Mouse (Mus musculus) hindbrain, embryonic 15.5 days (tissue): ENCODE measurements around the gene Mbd4. TPM values are rescaled to one million over a fixed set of nuclear protein-coding genes. Genes with fewer than 3 reads are reported as not detected.
A peak's percentile ranks its signal among the peaks of the same experiment; 100 is the strongest.

Source experiments
- ATAC-seq: fragments of 200-750 bp; cut with Nextera tagmentation; 2 replicates; pipeline ENCODE4 v1.8.0; 2017; ENCODE audit warnings: low read depth, moderate number of reproducible peaks, moderate TSS enrichment; ENCODE audit not compliant: low FRiP score
- H3K27ac ChIP-seq: fragments of 300-500 bp; sonication (generic); replicated peaks from 2 replicates; pipeline ENCODE4 v1.5.1; 2015; ENCODE audit warnings: mild to moderate bottlenecking, inconsistent platforms
- H3K27me3 ChIP-seq: fragments of 300-500 bp; sonication (generic); 2 replicates; pipeline ENCODE4 v1.6.1; 2015; ENCODE audit warnings: control low read depth, inconsistent platforms
- H3K36me3 ChIP-seq: fragments of 300-500 bp; sonication (generic); 2 replicates; pipeline ENCODE4 v1.6.1; 2015; ENCODE audit warnings: control low read depth, inconsistent platforms
- H3K4me1 ChIP-seq: fragments of 300-500 bp; sonication (generic); replicated peaks from 2 replicates; pipeline ENCODE4 v1.6.1; 2015; ENCODE audit warnings: control low read depth, inconsistent platforms
- H3K4me2 ChIP-seq: fragments of 300-500 bp; sonication (generic); 2 replicates; pipeline ENCODE4 v1.6.1; 2015; ENCODE audit warnings: moderate library complexity, mild to moderate bottlenecking, inconsistent platforms
- H3K4me3 ChIP-seq: fragments of 300-500 bp; sonication (generic); 2 replicates; pipeline ENCODE4 v1.5.1; 2015; ENCODE audit warnings: mild to moderate bottlenecking, inconsistent platforms
- H3K9ac ChIP-seq: fragments of 300-500 bp; sonication (generic); 2 replicates; pipeline ENCODE4 v1.6.1; 2015; ENCODE audit warnings: inconsistent platforms
- H3K9me3 ChIP-seq: fragments of 300-500 bp; sonication (generic); 2 replicates; pipeline ENCODE4 v1.6.1; 2016; ENCODE audit warnings: control low read depth, inconsistent platforms
- WGBS: fragments of 180-500 bp; shearing (Covaris S2); methylation state at CpG from one replicate; pipeline ENCODE4 v1.1.7; 2015; 5-methylcytosine and 5-hydroxymethylcytosine counted together
- polyA plus RNA-seq: library from polyadenylated mRNA; unstranded; fragments of >200 nt; fragmentation: Nextera tagmentation; extraction: Ambion mirVana; gene quantifications from 2 replicates; pipeline ENCODE4 v1.2.1, GENCODE M21; 2015

Mbd4 gene
- polyA plus RNA-seq, 1 experiment from 2014 or later, result 10.9 TPM

DNA sequence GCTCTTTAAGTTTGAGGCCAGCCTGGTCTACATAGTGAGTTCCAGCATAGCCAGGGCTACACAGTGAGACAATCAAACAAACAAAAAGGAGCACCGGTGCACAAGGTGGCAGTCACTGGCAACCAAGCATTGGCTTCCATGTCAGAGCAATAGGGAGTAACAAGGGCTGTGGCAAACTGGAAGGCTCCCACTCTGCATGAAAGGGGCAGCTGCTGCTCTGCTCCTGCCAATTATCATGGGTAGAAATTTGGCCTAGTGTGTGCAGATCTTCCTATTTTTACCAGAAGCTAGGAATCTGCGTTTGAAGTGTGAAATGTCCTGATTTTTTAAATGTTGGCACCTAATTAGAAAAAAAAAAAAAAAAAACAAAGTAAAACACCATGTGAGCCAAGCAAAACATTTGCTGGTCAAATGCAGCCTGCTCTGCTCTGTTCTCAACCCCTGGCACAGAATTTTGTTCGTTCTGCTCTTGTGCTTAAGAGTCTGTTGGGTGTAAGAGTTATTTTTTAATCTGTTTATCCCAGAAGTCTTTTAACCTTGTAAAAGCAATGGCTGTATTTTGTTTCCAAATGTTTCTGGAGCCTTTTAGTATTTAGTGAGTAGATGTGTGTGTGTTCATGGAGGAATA, 2.7 kb upstream of the Mbd4 start:
- Histone ChIP-seq H3K27ac (no peak overlapping the region), H3K27me3 (no peaks in the 10 kb centered on the region), H3K4me3 (no peak overlapping the region), H3K9ac (no peak overlapping the region), H3K4me1 (peaks cover 18% of the 10 kb centered on the region), H3K36me3 (no peaks in the 10 kb centered on the region), H3K9me3 (no peaks in the 10 kb centered on the region), H3K4me2 (no peak overlapping the region)
- ATAC-seq, result no peak
- WGBS, result 82% methylated on average over 3 of the region's 3 CpGs

DNA sequence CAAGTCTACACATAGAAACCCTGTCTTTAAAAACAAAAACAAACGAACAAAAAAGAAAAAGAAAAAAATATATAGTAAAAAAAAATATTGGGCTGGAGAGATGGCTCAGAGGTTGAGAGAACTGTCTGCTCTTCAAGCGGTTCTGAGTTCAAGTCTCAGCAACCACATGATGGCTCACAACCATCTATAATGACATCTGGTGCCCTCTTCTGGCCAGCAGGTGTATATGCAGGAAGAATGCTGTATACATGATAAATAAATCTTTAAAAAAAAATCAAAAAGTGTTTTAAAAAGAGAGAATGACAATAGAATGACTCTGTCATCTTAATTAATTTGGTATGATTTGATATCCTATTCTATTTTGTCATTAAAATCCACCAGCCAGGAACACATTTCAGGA, 1.3 kb upstream of the Mbd4 start:
- Histone ChIP-seq H3K4me3 (no peak overlapping the region), H3K4me1 (peaks cover 18% of the 10 kb centered on the region), H3K9ac (no peak overlapping the region), H3K9me3 (no peaks in the 10 kb centered on the region), H3K27ac (no peak overlapping the region), H3K27me3 (no peaks in the 10 kb centered on the region), H3K4me2 (no peak overlapping the region), H3K36me3 (no peaks in the 10 kb centered on the region)
- no peak for ATAC-seq
- WGBS, result 70% methylated on average over 2 of the region's 2 CpGs

DNA sequence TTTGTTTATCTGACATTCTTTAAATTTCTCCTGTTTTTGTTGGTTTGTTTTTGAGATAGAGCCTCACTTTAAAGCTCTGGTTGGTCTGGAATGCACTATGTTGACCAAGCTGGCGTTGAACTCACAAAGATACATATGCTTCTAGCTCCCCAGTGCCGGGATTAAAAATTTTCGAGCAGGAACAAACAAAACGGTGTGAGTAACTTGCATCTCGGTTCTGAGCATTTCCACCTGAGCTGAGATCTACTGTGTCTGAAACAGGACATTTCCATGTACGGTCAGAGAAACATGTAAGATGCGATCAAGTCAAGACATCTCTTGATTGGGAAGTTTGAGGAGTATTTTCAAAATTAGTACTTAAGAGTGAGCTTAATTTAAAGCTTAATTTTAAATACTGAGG, 814 bp upstream of the Mbd4 start:
- H3K36me3 ChIP-seq, result no peaks in the 10 kb centered on the region
- peak overlapping the region; percentile 80 for H3K4me3 ChIP-seq
- peak overlapping the region; percentile 58 for H3K9ac ChIP-seq
- 46% methylated on average over 7 of the region's 7 CpGs for WGBS
- H3K27ac ChIP-seq, result peak overlapping the region; percentile 84
- peaks cover 18% of the 10 kb centered on the region for H3K4me1 ChIP-seq
- ATAC-seq, result no peak
- no peaks in the 10 kb centered on the region for H3K9me3 ChIP-seq
- H3K4me2 ChIP-seq, result peak overlapping the region; percentile 93
- no peaks in the 10 kb centered on the region for H3K27me3 ChIP-seq

DNA sequence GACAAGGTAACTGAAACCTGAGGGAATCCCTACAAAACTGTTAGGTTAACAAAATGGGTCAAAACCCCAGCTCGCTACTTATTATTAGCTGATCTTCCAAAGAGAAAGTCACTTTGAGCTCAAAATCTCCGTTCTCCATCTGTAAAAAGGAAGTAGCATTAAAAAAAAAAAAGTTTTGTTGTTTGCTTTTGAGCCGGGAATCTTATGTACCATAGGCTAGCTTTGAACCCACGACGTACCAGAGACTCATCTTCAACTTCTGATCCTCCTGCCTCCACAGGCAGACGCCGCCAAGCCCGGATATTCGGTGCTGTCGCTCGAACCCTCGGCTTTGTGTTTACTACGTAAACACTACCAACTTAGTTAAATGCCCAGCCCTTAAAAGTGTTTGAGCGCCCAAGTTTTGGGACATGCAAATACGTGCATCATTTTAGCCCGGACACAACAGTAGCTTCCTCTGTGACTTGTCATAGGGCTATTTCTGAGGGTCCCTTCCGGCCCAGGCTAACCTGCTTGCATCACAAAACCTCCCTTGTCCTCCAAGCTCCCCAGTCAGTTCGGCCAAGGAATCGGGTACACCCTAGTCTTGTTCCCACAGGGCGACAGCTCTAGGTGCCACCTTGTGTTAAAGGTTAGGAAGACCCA, 603 bp downstream of the Mbd4 start:
- H3K4me3 ChIP-seq, result peak overlapping the region; percentile 80
- peak overlapping the region; percentile 84 for H3K27ac ChIP-seq
- peak overlapping the region; percentile 63 for H3K9ac ChIP-seq
- H3K9me3 ChIP-seq, result no peaks in the 10 kb centered on the region
- H3K27me3 ChIP-seq, result no peaks in the 10 kb centered on the region
- peak overlapping the region; percentile 93 for H3K4me2 ChIP-seq
- no peaks in the 10 kb centered on the region for H3K36me3 ChIP-seq
- 6% methylated on average over 20 of the region's 20 CpGs for WGBS
- H3K4me1 ChIP-seq, result peaks cover 18% of the 10 kb centered on the region
- ATAC-seq, result no peak

DNA sequence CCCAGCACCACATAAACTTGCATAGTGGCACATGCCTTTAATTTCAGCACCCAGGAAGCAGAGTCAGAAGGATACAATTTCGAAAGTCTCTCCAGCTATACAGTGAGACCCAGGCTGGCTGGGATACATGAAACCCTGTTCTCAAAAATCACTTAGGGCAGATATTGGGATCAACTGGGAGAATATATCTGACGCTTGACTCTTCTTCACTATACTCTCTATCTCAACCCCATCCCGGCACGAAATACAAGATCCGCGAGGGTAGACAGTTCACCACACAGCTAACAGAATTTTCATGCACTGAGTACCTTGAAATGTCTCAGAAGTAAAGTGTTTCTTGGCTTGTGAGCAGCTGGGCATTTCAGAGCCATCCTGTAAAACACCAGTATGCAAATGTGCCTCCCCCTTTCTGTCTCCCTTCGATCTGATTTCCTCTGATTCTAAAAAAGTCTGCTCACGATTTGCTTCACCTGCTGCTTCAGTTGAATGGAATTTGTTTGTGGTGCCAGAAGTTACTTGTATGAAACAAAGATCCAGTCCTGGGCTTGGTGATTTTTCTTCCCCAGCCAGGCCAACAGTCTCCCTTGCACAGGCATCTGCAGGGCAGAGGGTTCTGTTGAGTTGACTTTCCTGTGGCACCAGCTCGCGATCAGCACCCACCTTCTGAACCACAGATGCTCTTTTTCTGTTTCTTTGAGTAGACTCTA, 4.4 kb downstream of the Mbd4 start:
- no peak for ATAC-seq
- Histone ChIP-seq H3K9ac (no peak overlapping the region), H3K27ac (no peak overlapping the region), H3K27me3 (no peaks in the 10 kb centered on the region), H3K4me1 (peaks cover 14% of the 10 kb centered on the region), H3K36me3 (peaks cover 5% of the 10 kb centered on the region), H3K9me3 (no peaks in the 10 kb centered on the region), H3K4me2 (no peak overlapping the region), H3K4me3 (no peak overlapping the region)
- WGBS, result 90% methylated on average over 10 of the region's 10 CpGs

DNA sequence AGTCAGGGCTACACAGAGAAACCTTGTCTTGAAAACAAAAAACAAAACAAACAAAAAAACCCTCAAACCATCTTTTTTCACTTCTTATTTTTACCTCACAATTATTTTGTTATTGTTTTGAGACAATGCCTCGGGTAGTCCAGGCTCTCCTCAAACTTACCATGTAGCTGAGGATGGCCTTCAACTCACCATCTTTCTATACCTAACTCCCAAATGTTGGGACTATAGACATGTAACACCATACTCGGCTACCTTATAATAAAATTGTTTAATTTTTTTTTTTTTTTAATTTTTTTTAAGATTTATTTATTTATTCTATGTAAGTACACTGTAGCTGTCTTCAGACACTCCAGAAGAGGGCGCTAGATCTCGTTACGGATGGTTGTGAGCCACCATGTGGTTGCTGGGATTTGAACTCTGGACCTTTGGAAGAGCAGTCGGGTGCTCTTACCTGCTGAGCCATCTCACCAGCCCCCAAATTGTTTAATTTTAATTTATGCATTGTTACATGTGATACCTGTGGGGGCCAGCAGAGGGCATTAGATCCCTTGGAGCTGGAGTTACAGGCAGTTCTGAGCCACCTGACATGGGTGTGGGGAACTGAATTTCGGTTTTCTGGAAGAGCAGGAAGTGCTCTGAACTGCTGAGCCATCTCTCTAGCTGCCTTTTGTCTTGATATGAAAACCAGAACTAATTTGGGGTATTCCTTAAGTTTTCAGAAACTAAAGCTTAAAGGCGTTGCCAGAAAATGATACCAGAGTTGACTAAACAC, 6.3 kb downstream of the Mbd4 start:
- no peaks in the 10 kb centered on the region for H3K27me3 ChIP-seq
- peaks cover 2% of the 10 kb centered on the region; the same call in 1 of the 2 replicates for H3K4me1 ChIP-seq
- H3K27ac ChIP-seq, result 0 out of 2 replicates have a peak overlapping the region, but pooled peaks have one; percentile 3
- H3K4me3 ChIP-seq, result no peak overlapping the region
- WGBS, result 39% methylated on average over 8 of the region's 8 CpGs
- H3K9me3 ChIP-seq, result no peaks in the 10 kb centered on the region
- no peak overlapping the region for H3K9ac ChIP-seq
- H3K36me3 ChIP-seq, result peaks cover 13% of the 10 kb centered on the region
- H3K4me2 ChIP-seq, result no peak overlapping the region
- ATAC-seq, result no peak

DNA sequence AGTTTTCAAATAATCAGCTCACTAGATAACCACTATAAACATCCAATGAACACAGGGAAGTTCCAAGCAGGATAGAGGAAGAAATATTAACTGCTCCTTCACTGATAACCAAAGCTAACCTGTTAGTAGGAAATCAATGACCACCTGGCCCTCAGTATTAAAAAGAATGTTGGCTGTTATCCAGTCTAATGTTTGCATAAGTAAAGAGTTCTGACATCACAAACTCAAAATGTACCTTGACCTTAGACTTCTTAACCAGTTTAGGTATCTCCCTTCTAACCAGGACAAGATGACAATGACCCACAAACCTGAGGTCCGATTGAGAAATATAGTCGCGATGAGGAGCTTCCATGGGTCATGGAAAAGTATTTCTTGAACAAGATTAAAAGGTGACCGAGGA, 8.2 kb downstream of the Mbd4 start:
- peaks cover 13% of the 10 kb centered on the region for H3K36me3 ChIP-seq
- H3K4me1 ChIP-seq, result no peaks in the 10 kb centered on the region
- no peaks in the 10 kb centered on the region for H3K9me3 ChIP-seq
- no peak for ATAC-seq
- no peak overlapping the region for H3K27ac ChIP-seq
- WGBS, result 93% methylated on average over 4 of the region's 4 CpGs
- H3K27me3 ChIP-seq, result no peaks in the 10 kb centered on the region
- no peak overlapping the region for H3K4me2 ChIP-seq
- no peak overlapping the region for H3K9ac ChIP-seq
- H3K4me3 ChIP-seq, result no peak overlapping the region

DNA sequence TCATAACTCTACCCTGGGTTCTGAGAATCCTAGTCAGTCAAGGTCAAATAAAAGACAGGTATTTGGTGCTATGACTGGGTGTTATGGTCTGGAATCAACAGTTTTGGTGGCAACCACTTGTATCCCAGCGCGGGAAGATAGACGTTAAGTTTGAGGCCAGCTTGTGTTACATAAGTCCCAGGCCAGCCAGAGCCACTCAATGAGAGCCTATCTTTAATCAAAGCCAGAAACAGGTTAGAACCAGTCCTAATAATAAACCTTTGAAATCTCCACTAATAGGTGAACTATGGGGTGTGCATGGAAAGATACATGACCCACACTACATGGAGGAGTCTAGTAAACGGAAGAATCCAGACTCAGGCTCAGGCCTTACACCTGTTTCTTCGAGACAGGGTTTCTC, 14.4 kb downstream of the Mbd4 start:
- WGBS, result 69% methylated on average over 5 of the region's 5 CpGs
- Histone ChIP-seq H3K27me3 (no peaks in the 10 kb centered on the region), H3K27ac (no peak overlapping the region), H3K4me1 (peaks cover 13% of the 10 kb centered on the region), H3K36me3 (peaks cover 7% of the 10 kb centered on the region), H3K9ac (no peak overlapping the region), H3K9me3 (no peaks in the 10 kb centered on the region), H3K4me2 (peak overlapping the region; percentile 65), H3K4me3 (peak overlapping the region; percentile 36)
- peak; percentile 37; the same call in 1 of the 2 replicates for ATAC-seq

DNA sequence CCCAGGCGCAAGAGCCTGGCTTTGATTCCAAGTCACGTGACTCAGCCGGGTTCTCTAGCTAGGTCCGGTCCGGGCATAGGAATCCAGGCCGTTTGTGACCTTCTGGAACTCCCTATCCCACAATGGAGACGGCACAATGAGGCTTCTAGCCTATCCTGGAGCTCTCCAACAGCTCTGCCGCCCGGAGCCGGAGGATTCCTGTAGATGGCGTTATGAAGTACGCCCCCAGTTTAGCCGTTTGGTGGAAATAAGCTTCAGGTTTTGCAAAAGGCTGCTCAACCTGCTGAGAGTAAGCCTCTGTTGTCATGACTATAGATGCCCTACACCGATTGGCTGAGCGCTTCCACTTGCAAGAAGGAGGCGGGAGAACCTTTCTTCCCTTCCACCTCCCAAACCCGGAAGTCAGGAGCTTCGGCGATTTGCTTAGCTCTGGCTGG, 15.0 kb downstream of the Mbd4 start, which contains the start of gene Efcab12:
Gene Efcab12, minus strand, starts transcription at position 252 of the 437 bp plus-strand sequence.
- H3K27ac ChIP-seq, result peak within 1 kb of the TSS; percentile 23; the same call in 1 of the 2 replicates

DNA sequence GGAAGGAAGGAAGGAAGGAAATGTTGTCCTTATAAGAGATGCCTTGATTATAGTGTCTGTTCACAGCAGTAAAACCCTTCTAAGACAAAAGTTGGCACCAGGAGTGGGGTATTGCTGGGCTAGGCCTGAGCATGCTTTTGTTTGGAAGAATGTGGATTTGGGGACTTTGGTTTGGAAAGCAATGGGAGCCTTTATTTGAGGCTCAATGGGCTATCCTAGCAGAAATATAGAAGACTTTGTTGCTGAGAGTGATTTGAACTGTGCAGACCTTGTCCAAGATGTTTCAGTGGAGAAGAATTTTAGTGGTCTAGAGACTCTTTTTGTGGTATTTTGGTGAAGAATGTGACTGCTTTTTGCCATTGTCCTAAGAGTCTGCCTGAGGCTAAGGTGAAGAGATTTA, 19.3 kb downstream of the Mbd4 start:
- H3K9me3 ChIP-seq, result no peaks in the 10 kb centered on the region
- no peak overlapping the region for H3K4me2 ChIP-seq
- no peaks in the 10 kb centered on the region for H3K27me3 ChIP-seq
- no peaks in the 10 kb centered on the region for H3K36me3 ChIP-seq
- H3K9ac ChIP-seq, result no peak overlapping the region
- peaks cover 12% of the 10 kb centered on the region for H3K4me1 ChIP-seq
- no peak overlapping the region for H3K27ac ChIP-seq
- no peak for ATAC-seq
- no peak overlapping the region for H3K4me3 ChIP-seq

More for the DNA sequence above, 15.0 kb downstream of the Mbd4 start, which contains the start of gene Efcab12:
- H3K27me3 ChIP-seq, result no peaks in the 10 kb centered on the region
- H3K36me3 ChIP-seq, result peaks cover 2% of the 10 kb centered on the region; the same call in 1 of the 2 replicates
- peak within 1 kb of the TSS; percentile 15; the same call in 1 of the 2 replicates for H3K9ac ChIP-seq
- peak within 1 kb of the TSS; percentile 65 for H3K4me2 ChIP-seq
- no peaks in the 10 kb centered on the region for H3K9me3 ChIP-seq
- peak; percentile 95 for ATAC-seq
- 2% methylated on average over 19 of the region's 19 CpGs for WGBS
- peaks cover 13% of the 10 kb centered on the region for H3K4me1 ChIP-seq
- H3K4me3 ChIP-seq, result peak within 1 kb of the TSS; percentile 36

DNA sequence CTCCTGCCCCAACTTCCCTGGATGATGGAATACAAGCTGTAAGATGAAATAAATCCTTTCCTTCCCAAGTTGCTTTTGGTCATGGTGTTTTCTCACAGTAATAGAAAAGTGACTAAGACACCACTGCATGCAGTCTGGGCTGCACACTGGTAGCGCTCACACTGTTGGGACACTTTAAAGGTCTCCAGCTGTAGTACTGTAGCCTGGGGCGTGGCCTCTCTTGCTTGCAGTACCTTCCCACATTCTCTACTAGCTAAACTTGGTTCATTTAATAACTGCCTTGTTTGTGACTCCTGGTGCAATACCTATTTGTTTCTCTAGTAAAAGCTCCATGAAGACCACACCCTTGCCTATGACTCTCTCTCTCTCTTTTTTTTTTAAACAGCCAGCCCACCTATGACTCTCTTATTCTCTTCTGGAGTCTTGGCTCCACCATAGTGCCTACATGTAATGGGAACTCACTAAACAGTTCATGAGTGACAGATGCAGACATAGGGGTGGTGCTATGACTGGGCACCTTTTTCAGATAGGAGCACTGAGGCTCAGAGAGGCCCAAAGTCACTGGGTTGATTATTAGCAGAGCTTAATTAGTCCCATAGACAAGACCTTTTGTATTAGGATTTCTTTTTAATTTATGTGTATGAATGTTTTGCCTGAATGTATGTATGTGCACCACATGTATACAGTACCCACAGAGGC, 20.9 kb downstream of the Mbd4 start:
- H3K4me2 ChIP-seq, result no peak overlapping the region
- no peak overlapping the region for H3K27ac ChIP-seq
- H3K9ac ChIP-seq, result no peak overlapping the region
- ATAC-seq, result no peak
- no peaks in the 10 kb centered on the region for H3K9me3 ChIP-seq
- 92% methylated on average over 2 of the region's 2 CpGs for WGBS
- 0 out of 2 replicates have a peak, but pooled peaks cover under 1% of the 10 kb centered on the region for H3K4me1 ChIP-seq
- H3K36me3 ChIP-seq, result no peaks in the 10 kb centered on the region
- H3K27me3 ChIP-seq, result no peaks in the 10 kb centered on the region
- no peak overlapping the region for H3K4me3 ChIP-seq
